Mouse (Mus musculus): ENCODE data around the gene Als2cl. TPM values are rescaled to one million over a fixed set of nuclear protein-coding genes. Genes with fewer than 3 reads are reported as not detected.
A peak's percentile ranks its signal among the peaks of the same experiment; 100 is the strongest.

Gene Als2cl
- total RNA-seq, 2 experiments from 2014 or later = 3.9 to 8.2 TPM

DNA sequence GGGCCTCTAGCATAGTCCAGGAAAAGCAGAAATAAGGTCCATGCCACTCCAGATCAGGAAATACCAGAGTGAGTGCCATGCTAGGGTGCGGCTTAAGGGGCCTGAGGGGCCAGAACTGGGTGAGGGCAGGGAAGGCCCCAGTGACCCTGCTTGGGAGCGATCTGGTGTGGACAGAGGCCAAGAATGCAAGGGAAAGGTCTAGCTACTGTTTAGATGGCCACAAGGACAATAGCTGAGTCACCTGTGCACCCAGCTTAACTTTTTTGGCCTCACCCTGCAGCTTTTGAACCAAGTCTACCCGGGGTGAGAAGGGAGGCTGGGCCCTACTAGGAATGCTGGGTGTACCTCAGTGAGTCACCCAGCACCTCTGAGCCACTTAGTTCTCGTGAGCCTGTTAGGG is 1.1 kb downstream of the Als2cl start:
- DNase-seq = no peak

DNA sequence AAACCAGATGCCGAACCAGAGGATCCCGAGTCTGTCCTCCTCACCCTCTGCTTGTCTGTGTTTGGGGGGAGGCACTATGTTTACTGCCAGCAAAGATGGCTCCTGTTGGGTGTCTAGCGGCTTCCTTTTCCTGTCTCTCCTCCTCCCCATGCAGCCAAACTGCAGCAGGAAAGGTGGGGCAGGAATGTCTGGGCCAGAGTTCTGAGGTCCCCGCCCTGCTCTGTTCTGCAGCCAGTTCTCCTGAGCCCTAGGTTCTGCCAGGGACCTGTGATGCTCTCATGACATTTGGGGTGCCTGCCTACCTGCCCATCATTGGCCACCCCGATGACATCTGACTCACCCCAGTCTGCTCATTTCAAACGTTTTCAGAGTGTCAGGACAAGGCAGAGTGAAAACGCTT is 2.3 kb downstream of the Als2cl start:
- DNase-seq = peak; percentile 44

DNA sequence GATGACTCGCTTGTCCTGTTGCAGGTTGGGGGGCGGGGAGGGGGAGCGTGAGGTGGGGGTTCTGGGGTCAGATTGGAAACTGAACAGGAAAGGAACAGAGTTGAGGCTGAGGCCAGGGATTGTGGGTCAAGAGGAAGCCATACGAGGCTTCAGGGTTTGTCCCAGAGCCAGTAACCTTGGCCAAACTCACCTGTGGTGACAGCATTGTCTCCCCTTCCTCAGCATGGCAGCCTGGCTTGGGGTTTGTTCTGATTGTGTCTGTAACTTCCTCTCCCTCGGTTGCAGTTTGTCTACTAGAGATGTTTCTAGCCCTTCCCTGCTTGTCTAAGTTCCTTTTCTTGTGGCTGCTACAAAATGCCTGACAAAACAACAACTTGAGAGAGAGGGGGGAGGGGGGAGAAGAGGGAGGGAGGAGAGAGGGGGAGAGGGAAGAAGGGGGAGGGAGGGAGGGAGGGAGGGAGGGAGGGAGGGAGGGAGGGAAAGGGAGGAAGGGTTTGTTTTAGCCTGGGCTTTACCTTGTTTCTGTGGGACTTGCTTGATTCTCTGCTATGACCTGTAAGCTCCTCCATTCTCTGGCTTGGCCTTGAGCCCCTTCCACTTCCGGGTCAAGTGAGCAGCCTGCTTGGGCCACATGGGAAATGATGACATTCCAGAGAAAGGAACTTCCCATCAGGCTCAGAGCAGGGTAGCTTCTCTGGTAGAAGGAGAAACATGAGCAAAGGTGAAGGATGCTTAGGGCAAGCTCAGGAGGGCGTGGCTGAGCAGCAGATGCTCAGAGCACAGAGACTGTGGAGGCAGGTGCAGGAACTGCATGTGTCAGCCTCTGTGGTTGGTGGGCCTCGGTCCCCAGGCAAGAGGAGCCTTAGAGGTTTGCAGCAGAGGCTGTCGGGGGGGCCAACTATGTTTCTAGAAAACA is 8.0 kb downstream of the Als2cl start:
- DNase-seq = no peak

DNA sequence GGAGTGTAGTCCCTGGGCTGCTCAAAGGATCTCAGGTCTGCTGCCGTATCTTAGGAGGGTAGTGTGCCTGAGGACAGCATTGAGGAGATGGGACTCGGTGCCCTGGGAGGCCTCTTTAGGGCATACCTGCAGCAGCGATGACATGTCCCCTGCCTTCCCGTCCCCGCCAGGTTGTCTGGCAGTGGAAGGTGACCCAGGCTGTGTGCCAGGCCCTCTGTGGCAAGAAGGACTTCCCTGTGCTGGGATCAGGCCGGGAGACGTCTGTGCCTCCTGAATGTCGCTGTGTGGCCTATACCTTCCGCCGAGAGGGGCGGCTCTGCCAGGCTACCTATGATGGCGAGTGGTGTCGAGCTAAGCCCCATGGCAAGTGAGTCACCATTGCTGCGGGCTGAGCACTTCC is 9.3 kb downstream of the Als2cl start:
- DNase-seq = no peak

DNA sequence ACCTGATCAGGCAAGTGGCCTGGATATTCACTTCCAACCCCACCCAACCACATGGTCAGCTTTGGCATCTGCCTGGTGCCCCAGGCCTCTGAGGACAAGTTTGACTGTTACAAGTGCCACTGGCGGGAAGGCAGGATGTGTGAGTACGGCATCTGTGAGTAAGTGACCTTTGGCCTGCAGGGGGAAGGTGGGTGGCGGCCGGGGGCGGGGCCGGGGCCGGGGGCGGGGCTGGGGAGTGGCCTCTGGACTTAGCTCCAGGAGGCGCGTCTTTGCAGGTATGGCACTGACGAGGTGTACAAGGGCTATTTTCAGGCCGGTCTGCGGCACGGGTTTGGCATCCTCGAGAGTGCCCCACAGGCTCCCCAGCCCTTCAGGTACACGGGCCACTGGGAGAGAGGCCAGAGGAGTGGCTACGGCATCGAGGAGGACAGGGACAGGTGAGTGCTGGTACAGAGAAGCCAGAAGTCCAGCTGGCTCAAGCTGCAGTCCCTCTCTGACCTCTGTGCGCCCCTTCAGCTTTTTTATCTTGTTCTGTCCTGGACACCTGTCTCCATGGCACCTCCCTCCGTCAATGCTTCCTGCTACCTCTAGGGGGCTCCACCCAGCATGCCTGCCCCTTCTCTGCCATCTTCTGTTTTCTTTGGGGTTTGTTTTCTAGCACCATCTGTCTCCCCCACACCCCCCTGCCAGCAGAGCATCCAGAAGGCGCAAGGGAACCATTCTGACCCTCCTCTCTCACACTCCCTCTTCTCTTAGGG is 10.5 kb downstream of the Als2cl start:
- DNase-seq = no peak

DNA sequence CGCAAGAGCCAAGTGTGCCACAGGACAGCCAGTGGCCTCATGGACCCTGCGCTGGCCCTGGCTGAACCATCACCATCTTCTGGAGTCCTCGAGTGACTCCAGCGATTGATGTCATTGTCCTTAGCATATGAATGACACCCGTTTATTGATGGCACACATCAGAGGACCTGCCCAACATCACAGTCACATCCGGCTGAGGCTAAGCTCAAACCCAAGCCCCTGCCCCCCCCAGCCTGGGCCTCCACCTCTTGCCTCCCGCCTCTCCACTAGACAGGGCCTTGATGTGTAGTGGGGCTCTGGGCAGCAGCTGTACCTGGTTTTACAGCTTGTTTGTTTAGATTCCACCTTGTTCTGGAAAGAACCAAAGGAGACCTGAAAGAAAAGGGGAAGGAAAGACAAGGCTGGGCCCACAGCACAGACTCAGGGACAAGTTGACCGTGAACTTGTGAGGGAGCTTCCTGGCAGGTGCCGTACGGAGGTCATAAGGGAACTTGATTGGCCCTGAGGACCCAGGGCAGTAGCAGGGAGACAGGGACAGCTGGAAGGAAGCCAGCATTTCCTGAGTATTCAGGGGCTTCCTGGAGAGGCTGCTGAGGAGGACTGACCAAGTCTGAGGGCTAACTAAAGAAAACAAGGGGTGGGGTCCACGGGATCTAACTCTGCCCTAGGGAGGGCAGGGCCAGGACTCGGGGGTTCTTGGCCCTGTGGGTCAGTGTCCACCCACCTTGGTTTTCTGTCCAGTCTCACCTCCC is 11.6 kb downstream of the Als2cl start:
- no peak for DNase-seq

DNA sequence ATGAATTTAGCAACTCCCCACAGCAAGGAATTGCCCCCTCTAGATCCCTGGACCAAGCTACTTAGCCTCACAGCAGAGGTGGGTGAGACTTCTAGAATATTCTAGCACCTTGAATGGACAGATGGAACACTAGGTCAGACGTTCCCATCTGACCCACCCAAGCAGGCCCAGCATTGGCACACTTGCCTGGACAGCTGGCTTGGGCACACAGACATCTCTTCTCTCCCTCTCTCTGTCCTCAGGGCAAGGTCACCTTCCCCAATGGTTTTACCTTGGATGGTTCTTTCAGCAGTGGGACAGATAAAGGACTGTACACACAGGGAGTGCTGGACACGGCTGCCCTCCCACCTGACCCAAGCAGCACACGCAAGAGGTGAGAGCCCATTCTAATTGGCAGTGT is 12.9 kb downstream of the Als2cl start:
- DNase-seq = no peak

DNA sequence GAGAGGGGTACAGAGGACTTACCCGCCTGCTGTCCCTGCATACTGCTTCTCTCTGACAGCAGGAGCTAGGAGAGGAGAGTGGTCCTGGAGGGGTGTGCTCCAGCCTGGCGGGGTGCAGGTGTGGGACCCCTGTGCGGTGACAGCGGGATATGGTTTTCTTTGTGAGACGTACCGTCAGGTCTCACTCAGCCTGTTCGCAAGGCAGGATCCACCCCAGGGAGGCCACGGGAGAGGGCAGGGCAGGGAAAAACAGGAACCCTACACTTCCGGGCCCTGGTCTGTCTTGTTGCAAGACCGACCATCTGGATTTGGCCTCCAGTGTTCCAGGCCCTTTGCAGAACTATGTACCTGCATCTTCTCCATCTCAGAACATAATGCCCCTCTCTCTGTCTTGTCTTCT is 13.8 kb downstream of the Als2cl start:
- no peak for DNase-seq

DNA sequence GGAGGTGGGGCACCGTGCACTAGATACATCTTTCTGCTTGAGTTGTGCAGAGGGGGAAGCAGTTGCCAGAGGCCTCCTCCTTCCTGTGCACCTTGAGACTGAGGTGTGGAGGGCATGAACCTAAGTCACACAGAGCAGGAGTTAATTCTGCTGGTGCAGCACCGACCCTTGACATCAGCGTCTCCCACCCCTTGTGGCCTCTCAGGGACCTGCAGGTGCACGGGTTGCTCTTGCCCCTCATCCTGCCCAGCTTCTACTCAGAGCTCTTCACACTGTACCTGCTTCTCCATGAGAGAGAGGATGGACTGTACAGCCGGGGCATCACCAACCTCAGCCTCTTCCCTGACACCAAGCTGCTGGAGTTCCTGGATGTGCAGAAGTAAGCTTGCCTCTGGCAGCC is 15.8 kb downstream of the Als2cl start:
- DNase-seq = no peak

DNA sequence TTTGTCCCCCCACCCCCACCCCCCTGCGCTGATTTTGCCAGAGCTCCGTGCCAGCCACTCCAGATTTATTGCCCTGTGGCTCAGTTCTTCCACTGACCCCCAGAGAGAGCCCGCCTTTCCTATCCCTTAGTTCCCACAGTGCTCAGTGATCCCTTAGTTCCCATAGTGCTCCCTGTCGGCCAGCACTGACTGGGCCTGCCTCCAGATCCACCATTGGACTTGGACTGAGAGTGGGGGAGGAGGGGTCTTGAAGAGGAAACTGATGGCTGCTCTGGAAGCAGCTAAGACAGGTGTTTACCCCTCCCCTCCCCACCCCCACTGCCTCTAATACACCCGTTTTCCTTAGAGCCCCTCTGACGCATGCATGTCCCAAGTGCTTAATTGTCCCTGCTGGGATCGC is 16.3 kb downstream of the Als2cl start:
- no peak for DNase-seq

DNA sequence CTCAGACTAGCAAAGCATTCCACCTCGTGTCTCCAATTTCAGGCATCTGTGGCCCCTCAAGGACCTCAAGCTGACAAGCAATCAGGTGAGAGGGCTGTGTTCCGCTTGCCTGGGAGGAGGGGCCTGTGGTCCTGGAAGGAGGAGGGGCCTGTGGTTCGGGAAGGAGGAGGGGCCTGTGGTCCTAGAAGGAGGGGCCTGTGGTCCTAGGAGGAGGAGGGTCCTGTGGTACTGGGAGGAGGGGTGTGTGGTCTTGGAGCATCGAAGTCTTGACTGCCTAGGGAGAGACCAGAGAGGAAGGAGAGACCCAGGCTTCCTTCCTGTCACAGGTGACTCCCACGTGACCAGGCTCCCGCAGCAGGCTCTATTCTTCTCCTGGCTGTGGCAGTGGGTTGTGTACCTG is 16.9 kb downstream of the Als2cl start:
- no peak for DNase-seq

DNA sequence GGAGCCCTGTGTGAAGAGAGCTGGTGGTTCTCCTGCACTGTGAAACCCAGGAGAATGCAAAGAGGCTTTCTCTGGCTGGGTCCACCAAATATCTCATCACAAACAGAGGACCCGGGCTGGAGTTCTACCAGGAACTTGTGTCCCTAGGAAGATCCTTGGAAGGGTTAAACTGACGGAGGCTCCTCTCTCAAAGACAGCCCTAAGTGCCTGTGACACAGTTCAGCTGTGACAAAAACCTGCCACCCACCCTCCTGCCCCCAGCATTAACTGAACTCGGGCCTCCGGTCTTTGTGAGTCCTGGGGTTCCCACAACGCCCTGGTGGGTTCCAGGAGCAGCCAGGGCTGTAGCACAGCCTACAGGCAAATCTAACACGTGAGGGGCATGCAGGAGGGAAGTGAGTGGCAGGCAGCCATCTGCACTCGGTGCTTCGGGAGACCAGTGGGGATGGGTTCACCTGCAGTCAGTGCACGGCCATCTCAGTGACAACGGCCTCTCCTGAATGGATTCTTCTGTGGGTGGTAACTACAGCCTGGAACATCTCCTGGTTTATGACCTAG is 19.9 kb downstream of the Als2cl start:
- DNase-seq = no peak

DNA sequence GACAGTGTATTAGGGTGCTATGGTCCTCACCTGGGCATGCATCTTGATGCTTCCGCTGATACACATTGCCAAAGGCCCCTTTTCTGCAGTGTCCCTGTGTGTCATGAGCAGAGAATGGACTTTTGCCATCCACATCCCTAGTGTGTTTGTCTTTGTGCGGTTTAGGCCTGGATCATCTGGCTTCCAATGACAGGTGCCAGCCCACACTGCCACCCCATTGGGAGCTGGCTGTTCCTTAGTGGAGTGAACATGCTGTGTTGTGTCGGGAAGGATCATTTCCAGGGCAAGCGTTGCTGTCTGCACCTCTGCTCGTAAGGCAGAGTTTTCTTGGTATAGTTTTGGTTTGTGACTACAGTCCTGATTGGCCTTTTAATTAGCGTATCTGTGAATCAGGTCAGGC is 21.5 kb downstream of the Als2cl start:
- no peak for DNase-seq

DNA sequence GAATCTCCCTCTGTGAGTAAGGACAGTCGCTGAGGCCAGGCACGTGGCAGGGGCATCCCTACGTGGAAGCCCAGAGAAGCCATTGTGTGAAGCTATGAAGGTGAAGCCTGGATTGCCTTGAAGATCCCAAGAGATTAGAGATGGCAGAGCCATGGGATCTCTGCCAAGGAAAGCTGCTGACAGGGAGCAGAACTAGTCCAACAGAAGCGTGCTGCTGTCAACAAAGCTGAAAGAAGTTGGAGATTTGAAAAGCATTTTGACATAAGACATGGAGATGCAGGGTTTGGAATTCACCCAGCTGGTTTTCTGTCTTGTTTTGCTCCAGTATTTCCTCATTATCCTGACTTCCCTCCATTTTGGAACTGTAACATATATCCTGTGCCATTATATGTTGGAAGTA is 22.6 kb downstream of the Als2cl start:
- no peak for DNase-seq

DNA sequence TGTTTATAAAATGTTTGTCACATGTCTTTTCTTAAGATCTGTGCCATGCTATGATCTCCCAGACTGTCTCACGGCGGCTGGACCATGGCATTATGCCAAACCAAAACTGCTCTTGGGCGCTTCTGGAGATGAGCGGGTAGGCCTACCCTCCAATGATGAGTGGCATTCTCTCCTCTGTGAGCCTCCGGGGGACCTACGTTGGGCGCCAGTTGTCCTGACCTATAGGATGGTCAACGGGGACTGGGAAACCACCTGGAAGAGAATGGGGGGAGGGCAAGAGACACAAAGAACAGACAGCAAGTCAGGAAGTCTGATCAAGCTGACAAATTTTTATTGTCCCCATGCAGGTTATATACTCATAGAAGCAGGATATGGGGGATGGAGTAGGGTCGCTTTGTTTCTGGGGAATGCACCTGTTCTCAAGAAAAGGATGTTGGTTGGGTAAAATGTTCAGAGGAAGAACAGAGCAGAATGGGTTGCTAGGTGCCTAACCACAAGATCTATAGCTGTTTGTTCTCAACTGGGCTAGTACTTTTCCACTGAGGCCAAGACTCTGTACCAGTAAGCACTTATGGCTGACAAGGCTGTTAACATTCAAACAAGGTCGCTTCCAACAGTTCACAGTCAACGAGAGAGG is 27.6 kb downstream of the Als2cl start:
- no peak for DNase-seq

DNA sequence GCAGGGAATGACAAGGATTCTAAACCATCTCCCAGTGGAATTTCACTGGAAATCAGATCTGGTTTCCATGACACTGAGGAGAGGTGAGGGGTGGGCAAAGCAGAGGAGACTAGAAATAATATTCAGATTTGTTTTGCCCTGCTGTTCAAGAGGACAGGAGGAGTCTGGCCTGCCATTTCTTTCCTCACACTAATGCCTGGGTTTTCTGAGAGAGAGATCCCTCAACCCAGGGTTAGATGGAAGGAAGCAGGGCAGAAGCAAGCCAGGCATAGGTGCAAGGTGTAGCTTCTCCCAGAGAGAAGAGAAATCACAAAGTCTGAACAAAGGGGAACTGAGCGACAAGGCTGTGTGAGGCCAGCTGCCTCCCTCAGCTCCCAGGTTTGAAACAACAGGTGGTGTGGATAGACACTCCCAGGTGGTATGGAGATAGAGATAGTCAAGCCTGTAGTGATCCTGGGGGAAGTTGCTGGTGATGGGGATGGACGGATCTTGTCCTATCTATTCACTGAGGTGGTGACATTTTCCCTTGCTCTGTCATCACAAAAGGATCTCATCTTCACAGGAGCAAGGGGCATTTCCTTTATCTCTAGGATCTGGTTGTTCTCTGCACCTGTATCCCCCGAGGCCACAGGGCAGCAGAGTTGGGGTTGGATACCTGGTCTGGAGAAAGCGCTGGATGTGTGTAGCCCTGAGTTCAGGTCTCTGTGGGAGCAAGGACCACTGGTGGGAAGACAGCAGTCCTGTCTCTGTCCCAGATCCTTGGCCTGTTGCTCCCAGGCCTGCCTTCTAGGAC is 28.4 kb downstream of the Als2cl start:
- DNase-seq = no peak

DNA sequence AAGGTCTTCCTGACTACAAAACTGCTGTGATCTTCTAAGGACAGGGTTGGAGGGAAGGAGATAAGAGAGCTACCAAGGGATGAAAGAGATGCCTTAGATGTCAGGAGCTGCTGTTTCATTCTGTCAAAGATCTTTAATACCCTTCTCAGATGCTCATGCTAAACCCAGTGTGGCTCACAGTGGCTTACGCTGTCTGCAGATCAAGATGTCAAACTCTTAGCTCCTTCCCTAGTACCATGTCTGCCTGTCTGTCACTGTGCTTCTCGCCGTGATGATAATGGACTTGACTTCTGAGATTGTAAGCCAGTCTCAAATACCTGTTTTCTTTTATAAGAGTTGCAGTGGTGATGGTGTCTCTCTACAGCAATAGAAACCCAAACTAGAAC is 29.0 kb downstream of the Als2cl start:
- DNase-seq = no peak

DNA sequence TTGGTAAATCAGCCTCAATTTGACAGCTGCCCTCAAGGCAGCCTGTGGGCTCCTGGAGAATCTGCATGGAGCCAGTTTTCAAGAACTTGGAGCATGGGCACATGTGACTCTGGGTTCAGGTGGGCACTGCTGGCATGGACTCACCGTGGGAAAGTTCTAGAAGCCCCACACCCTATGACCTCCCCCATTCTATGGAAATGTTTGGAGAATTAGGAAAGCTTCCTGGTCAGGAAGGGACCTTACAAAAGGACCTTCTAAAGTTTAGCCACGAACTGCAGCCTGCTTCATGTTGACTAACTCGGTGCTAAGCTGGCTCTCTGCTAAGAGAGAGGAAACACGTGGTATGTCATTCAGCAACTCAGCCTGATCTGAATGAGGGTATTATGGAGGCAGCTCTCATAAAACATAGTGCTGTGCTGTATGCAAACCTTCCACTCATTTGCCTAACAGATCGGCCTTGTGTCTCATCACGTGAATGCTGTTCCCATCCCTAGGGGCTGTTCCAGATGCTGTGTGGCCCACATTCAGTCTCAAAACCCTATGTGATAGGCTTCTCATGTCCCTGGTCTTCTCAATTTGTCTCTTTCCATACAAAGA is 29.8 kb downstream of the Als2cl start:
- DNase-seq = no peak

DNA sequence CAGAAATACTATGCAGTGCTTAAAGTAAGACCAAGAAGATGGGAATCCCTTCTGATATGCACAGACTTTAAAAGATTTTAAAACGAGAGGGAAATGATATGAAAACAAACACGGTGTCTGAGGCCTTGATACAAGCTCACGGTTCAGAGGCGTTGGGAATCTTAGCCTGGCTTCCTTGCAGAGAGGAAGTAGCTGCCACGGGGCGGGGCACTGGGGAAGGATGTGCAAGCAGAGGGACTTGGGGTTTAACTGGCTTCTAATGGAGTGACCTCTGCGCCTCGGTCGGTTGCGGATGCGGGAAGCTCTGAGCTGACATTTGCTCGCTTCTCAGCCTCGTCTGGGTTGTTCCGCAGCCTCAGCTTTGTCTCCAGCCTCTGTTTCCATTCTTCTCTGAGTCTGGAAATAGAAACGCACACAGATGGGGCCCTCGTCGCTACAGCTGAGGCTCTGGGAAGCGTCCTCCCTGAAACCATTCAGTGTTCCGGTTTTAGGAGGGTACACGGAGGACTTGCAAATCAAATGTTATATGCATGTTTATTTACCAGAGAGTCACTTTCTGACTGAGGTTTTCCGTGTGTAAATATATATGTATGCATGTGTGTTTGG is 35.1 kb downstream of the Als2cl start:
- DNase-seq = no peak

DNA sequence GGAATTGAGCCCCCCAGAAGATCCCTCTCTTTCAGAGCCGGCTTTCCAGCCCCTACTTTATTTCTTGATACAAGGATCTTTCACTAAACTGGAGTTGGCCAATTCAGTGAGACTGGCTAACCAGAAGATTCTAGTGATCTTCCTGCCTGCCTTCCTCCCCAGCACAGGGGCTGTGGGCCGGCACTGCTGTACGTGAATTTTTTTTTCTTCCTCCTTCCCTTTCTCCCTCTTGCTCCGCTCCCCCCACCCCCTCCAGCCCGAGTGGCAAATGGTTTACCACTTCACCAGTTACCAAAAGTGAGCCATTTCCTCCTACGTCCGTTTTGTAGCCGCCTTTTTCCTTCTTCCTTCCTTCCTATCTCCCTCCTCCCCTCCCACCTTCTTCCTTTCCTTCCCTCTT is 35.8 kb downstream of the Als2cl start:
- no peak for DNase-seq

All from gastrocnemius, postnatal 25 days (tissue).